Mouse (Mus musculus): Measurements from ENCODE around the gene Rin1. TPM values are rescaled to one million over a fixed set of nuclear protein-coding genes. Genes with fewer than 3 reads are reported as not detected.

The Rin1 gene
- 2.4 TPM for polyA plus RNA-seq (2015; fragmentation: Illumina TruSeq; extraction: RNeasy Lipid Tissue Mini Kit (QIAGEN cat#74804); ENCODE audit: insufficient read depth, low read depth, low replicate concordance)

GRCm38 (mm10) chr19:5050047-5050905 is at the start of gene Rin1:
Rin1 (plus strand) TSS chr19:5050481.

GRCm38 (mm10) chr19:5023621-5024479 is 26.4 kb upstream of the Rin1 start, which contains the start of gene Slc29a2:
Slc29a2 (plus strand) TSS chr19:5023860.

GRCm38 (mm10) chr19:5038709-5039156 is 11.5 kb upstream of the Rin1 start, which contains the start of the genes B4gat1 and AC124502.3:
B4gat1 (plus strand) TSS chr19:5038826.
AC124502.3 (plus strand) TSS chr19:5038891.

GRCm38 (mm10) chr19:5040862-5041523 is 9.3 kb upstream of the Rin1 start, which contains the start of gene Brms1:
Brms1 (plus strand) TSS chr19:5041354.

GRCm38 (mm10) chr19:5067867-5068569 is 17.7 kb downstream of the Rin1 start, which contains the start of gene Cd248:
Cd248 (plus strand) TSS chr19:5068078.

GRCm38 (mm10) chr19:5085145-5085863 is 35.0 kb downstream of the Rin1 start, which contains the start of gene Tmem151a:
Tmem151a (minus strand) TSS chr19:5085531.

GRCm38 (mm10) chr19:5087884-5088728 is 37.8 kb downstream of the Rin1 start, which contains the start of gene Yif1a:
Yif1a (plus strand) TSS chr19:5088538.

GRCm38 (mm10) chr19:5098363-5099143 is 48.3 kb downstream of the Rin1 start, which contains the start of gene Cnih2:
Cnih2 (minus strand) TSS chr19:5098521.

Other genes starting within 250 kb of the Rin1 start
- gene Gm21992, start 238.9 kb upstream of the Rin1 start, polyA plus RNA-seq (2015; fragmentation: Illumina TruSeq; extraction: RNeasy Lipid Tissue Mini Kit (QIAGEN cat#74804); ENCODE audit: insufficient read depth, low read depth, low replicate concordance), result 13.6 TPM
- 5.8 TPM for gene Rbm14, start 238.8 kb upstream of the Rin1 start, polyA plus RNA-seq (2015; fragmentation: Illumina TruSeq; extraction: RNeasy Lipid Tissue Mini Kit (QIAGEN cat#74804); ENCODE audit: insufficient read depth, low read depth, low replicate concordance)
- 30.0 TPM for gene Ccs, start 211.1 kb upstream of the Rin1 start, polyA plus RNA-seq (2015; fragmentation: Illumina TruSeq; extraction: RNeasy Lipid Tissue Mini Kit (QIAGEN cat#74804); ENCODE audit: insufficient read depth, low read depth, low replicate concordance)
- not detected for gene Ccdc87, start 211.1 kb upstream of the Rin1 start, polyA plus RNA-seq (2015; fragmentation: Illumina TruSeq; extraction: RNeasy Lipid Tissue Mini Kit (QIAGEN cat#74804); ENCODE audit: insufficient read depth, low read depth, low replicate concordance)
- 21.8 TPM for gene Ctsf, start 195.4 kb upstream of the Rin1 start, polyA plus RNA-seq (2015; fragmentation: Illumina TruSeq; extraction: RNeasy Lipid Tissue Mini Kit (QIAGEN cat#74804); ENCODE audit: insufficient read depth, low read depth, low replicate concordance)
- not detected for gene Actn3, start 172.6 kb upstream of the Rin1 start, polyA plus RNA-seq (2015; fragmentation: Illumina TruSeq; extraction: RNeasy Lipid Tissue Mini Kit (QIAGEN cat#74804); ENCODE audit: insufficient read depth, low read depth, low replicate concordance)
- gene Zdhhc24, start 171.8 kb upstream of the Rin1 start, polyA plus RNA-seq (2015; fragmentation: Illumina TruSeq; extraction: RNeasy Lipid Tissue Mini Kit (QIAGEN cat#74804); ENCODE audit: insufficient read depth, low read depth, low replicate concordance), result 1.8 TPM
- gene Bbs1, start 143.9 kb upstream of the Rin1 start, polyA plus RNA-seq (2015; fragmentation: Illumina TruSeq; extraction: RNeasy Lipid Tissue Mini Kit (QIAGEN cat#74804); ENCODE audit: insufficient read depth, low read depth, low replicate concordance), result 1.2 TPM
- 16.6 TPM for gene Dpp3, start 122.2 kb upstream of the Rin1 start, polyA plus RNA-seq (2015; fragmentation: Illumina TruSeq; extraction: RNeasy Lipid Tissue Mini Kit (QIAGEN cat#74804); ENCODE audit: insufficient read depth, low read depth, low replicate concordance)
- 0.83 TPM for gene Peli3, start 107.4 kb upstream of the Rin1 start, polyA plus RNA-seq (2015; fragmentation: Illumina TruSeq; extraction: RNeasy Lipid Tissue Mini Kit (QIAGEN cat#74804); ENCODE audit: insufficient read depth, low read depth, low replicate concordance)
- 13.0 TPM for gene Mrpl11, start 88.3 kb upstream of the Rin1 start, polyA plus RNA-seq (2015; fragmentation: Illumina TruSeq; extraction: RNeasy Lipid Tissue Mini Kit (QIAGEN cat#74804); ENCODE audit: insufficient read depth, low read depth, low replicate concordance)
- 0.54 TPM for gene Npas4, start 60.2 kb upstream of the Rin1 start, polyA plus RNA-seq (2015; fragmentation: Illumina TruSeq; extraction: RNeasy Lipid Tissue Mini Kit (QIAGEN cat#74804); ENCODE audit: insufficient read depth, low read depth, low replicate concordance)
- 1.0 TPM for gene Slc29a2, start 26.6 kb upstream of the Rin1 start, polyA plus RNA-seq (2015; fragmentation: Illumina TruSeq; extraction: RNeasy Lipid Tissue Mini Kit (QIAGEN cat#74804); ENCODE audit: insufficient read depth, low read depth, low replicate concordance)
- 0.83 TPM for gene B4gat1, start 11.7 kb upstream of the Rin1 start, polyA plus RNA-seq (2015; fragmentation: Illumina TruSeq; extraction: RNeasy Lipid Tissue Mini Kit (QIAGEN cat#74804); ENCODE audit: insufficient read depth, low read depth, low replicate concordance)
- 3.4 TPM for gene AC124502.3, start 11.6 kb upstream of the Rin1 start, polyA plus RNA-seq (2015; fragmentation: Illumina TruSeq; extraction: RNeasy Lipid Tissue Mini Kit (QIAGEN cat#74804); ENCODE audit: insufficient read depth, low read depth, low replicate concordance)
- gene Brms1, start 9.1 kb upstream of the Rin1 start, polyA plus RNA-seq (2015; fragmentation: Illumina TruSeq; extraction: RNeasy Lipid Tissue Mini Kit (QIAGEN cat#74804); ENCODE audit: insufficient read depth, low read depth, low replicate concordance), result 5.6 TPM
- 15.5 TPM for gene Cd248, start 17.6 kb downstream of the Rin1 start, polyA plus RNA-seq (2015; fragmentation: Illumina TruSeq; extraction: RNeasy Lipid Tissue Mini Kit (QIAGEN cat#74804); ENCODE audit: insufficient read depth, low read depth, low replicate concordance)
- gene Tmem151a, start 35.0 kb downstream of the Rin1 start, polyA plus RNA-seq (2015; fragmentation: Illumina TruSeq; extraction: RNeasy Lipid Tissue Mini Kit (QIAGEN cat#74804); ENCODE audit: insufficient read depth, low read depth, low replicate concordance), result 3.4 TPM
- gene Yif1a, start 38.1 kb downstream of the Rin1 start, polyA plus RNA-seq (2015; fragmentation: Illumina TruSeq; extraction: RNeasy Lipid Tissue Mini Kit (QIAGEN cat#74804); ENCODE audit: insufficient read depth, low read depth, low replicate concordance), result 17.2 TPM
- gene Cnih2, start 48.0 kb downstream of the Rin1 start, polyA plus RNA-seq (2015; fragmentation: Illumina TruSeq; extraction: RNeasy Lipid Tissue Mini Kit (QIAGEN cat#74804); ENCODE audit: insufficient read depth, low read depth, low replicate concordance), result 0.92 TPM
- gene Rab1b, start 56.6 kb downstream of the Rin1 start, polyA plus RNA-seq (2015; fragmentation: Illumina TruSeq; extraction: RNeasy Lipid Tissue Mini Kit (QIAGEN cat#74804); ENCODE audit: insufficient read depth, low read depth, low replicate concordance), result 28.5 TPM
- gene Klc2, start 68.1 kb downstream of the Rin1 start, polyA plus RNA-seq (2015; fragmentation: Illumina TruSeq; extraction: RNeasy Lipid Tissue Mini Kit (QIAGEN cat#74804); ENCODE audit: insufficient read depth, low read depth, low replicate concordance), result 5.4 TPM
- gene Pacs1, start 222.6 kb downstream of the Rin1 start, polyA plus RNA-seq (2015; fragmentation: Illumina TruSeq; extraction: RNeasy Lipid Tissue Mini Kit (QIAGEN cat#74804); ENCODE audit: insufficient read depth, low read depth, low replicate concordance), result 3.9 TPM
- gene Sf3b2, start 245.0 kb downstream of the Rin1 start, polyA plus RNA-seq (2015; fragmentation: Illumina TruSeq; extraction: RNeasy Lipid Tissue Mini Kit (QIAGEN cat#74804); ENCODE audit: insufficient read depth, low read depth, low replicate concordance), result 39.5 TPM
- gene Gal3st3, start 247.8 kb downstream of the Rin1 start, polyA plus RNA-seq (2015; fragmentation: Illumina TruSeq; extraction: RNeasy Lipid Tissue Mini Kit (QIAGEN cat#74804); ENCODE audit: insufficient read depth, low read depth, low replicate concordance), result not detected

All from pancreas, adult 10 weeks (tissue).